Mouse (Mus musculus): ENCODE results near the gene Stk4. TPM values are rescaled to one million over a fixed set of nuclear protein-coding genes. Genes with fewer than 3 reads are reported as not detected.
A peak's percentile ranks its signal among the peaks of the same experiment; 100 is the strongest.
"Not testable (repeated sequence)": the region's sequence is repeated elsewhere in the genome, so short reads cannot be mapped to it uniquely, and the experiment has no call there.

Gene Stk4
- total RNA-seq, 1 experiment, result 58.5 TPM

- in situ Hi-C loops (cut with MboI; ENCODE audit: low sequenced_read_pairs in 2 of 2, unreplicated experiment in 2 of 2), result no loop called here
- peak; percentile 97 for DNase-seq (ENCODE audit: low read depth, low spot score)
- Histone ChIP-seq H3K36me3 (ENCODE audit: control insufficient read depth, insufficient read depth, low read length, poor library complexity, severe bottlenecking) (peaks cover 8% of the 10 kb centered on the region), H3K4me3 (ENCODE audit: insufficient read depth in 1 of 2, low read depth in 1 of 2, low read length in 2 of 2, poor library complexity in 1 of 2, severe bottlenecking in 1 of 2) (peak within 1 kb of the TSS; percentile 92 to 96), H3K4me1 (ENCODE audit: control insufficient read depth in 2 of 2, insufficient read depth in 2 of 2, low read length in 2 of 2, poor library complexity in 1 of 2) (peaks cover 0 to 7% of the 10 kb centered on the region in 2 experiments; a peak in 2 of 4 replicates), H3K27ac (ENCODE audit: insufficient read depth, low read depth, low read length, poor library complexity, severe bottlenecking) (no peak within 1 kb of the TSS; the same call in none of the 2 replicates), H3K9ac (ENCODE audit: insufficient read depth, low read depth, low read length, poor library complexity, severe bottlenecking) (peak within 1 kb of the TSS; percentile 92), H3K9me3 (ENCODE audit: control insufficient read depth, insufficient read depth, low read depth, low read length) (no peaks in the 10 kb centered on the region)
- no peak for TF ChIP-seq CHD2 (IDR thresholded peaks at IDR 0.05; ENCODE audit: low read depth, low read length)
- TF ChIP-seq MAFK (IDR thresholded peaks at IDR 0.05; ENCODE audit: insufficient read depth, low read depth, low read length), result no peak
- no peak for TF ChIP-seq HCFC1 (IDR thresholded peaks at IDR 0.05; ENCODE audit: borderline replicate concordance, insufficient read depth, low read length)
- TF ChIP-seq ZC3H11A (IDR thresholded peaks at IDR 0.05; ENCODE audit: borderline replicate concordance, low read depth, low read length), result no peak
- TF ChIP-seq ZNF384 (IDR thresholded peaks at IDR 0.05; ENCODE audit: low read depth, low read length), result no peak
Observed at GRCm38 (mm10) chr2:164070765-164071436, 779 bp downstream of the Stk4 start, which contains the start of gene Tomm34. Gene Tomm34 (minus strand): TSS chr2:164071169.

GRCm38 (mm10) chr2:164071437-164071820 is 1.3 kb downstream of the Stk4 start:
- Histone ChIP-seq H3K4me3 (ENCODE audit: insufficient read depth in 1 of 2, low read depth in 1 of 2, low read length in 2 of 2, poor library complexity in 1 of 2, severe bottlenecking in 1 of 2) (0 out of 4 replicates have a peak overlapping the region, but pooled peaks of 1 of the 2 experiments have one; percentile 10), H3K9ac (ENCODE audit: insufficient read depth, low read depth, low read length, poor library complexity, severe bottlenecking) (peak overlapping the region; percentile 22; the same call in 1 of the 2 replicates)
- H3K27ac ChIP-seq (ENCODE audit: insufficient read depth, low read depth, low read length, poor library complexity, severe bottlenecking); H3K36me3 ChIP-seq (ENCODE audit: control insufficient read depth, insufficient read depth, low read length, poor library complexity, severe bottlenecking); DNase-seq (ENCODE audit: low read depth, low spot score); H3K9me3 ChIP-seq (ENCODE audit: control insufficient read depth, insufficient read depth, low read depth, low read length); in situ Hi-C loops (cut with MboI; ENCODE audit: low sequenced_read_pairs in 2 of 2, unreplicated experiment in 2 of 2); H3K4me1 ChIP-seq (ENCODE audit: control insufficient read depth in 2 of 2, insufficient read depth in 2 of 2, low read length in 2 of 2, poor library complexity in 1 of 2): not testable (repeated sequence)

GRCm38 (mm10) chr2:164072109-164072508 is 2.0 kb downstream of the Stk4 start:
- Histone ChIP-seq H3K27ac (ENCODE audit: insufficient read depth, low read depth, low read length, poor library complexity, severe bottlenecking) (peak overlapping the region; percentile 46; the same call in 1 of the 2 replicates), H3K4me1 (ENCODE audit: control insufficient read depth in 2 of 2, insufficient read depth in 2 of 2, low read length in 2 of 2, poor library complexity in 1 of 2) (peaks cover 0 to 7% of the 10 kb centered on the region in 2 experiments; a peak in 2 of 4 replicates), H3K4me3 (ENCODE audit: insufficient read depth in 1 of 2, low read depth in 1 of 2, low read length in 2 of 2, poor library complexity in 1 of 2, severe bottlenecking in 1 of 2) (no peak overlapping the region), H3K9me3 (ENCODE audit: control insufficient read depth, insufficient read depth, low read depth, low read length) (no peaks in the 10 kb centered on the region), H3K9ac (ENCODE audit: insufficient read depth, low read depth, low read length, poor library complexity, severe bottlenecking) (no peak overlapping the region), H3K36me3 (ENCODE audit: control insufficient read depth, insufficient read depth, low read length, poor library complexity, severe bottlenecking) (peaks cover 4% of the 10 kb centered on the region; the same call in 1 of the 2 replicates)
- in situ Hi-C loops (cut with MboI; ENCODE audit: low sequenced_read_pairs in 2 of 2, unreplicated experiment in 2 of 2), result no loop called here
- DNase-seq (ENCODE audit: low read depth, low spot score), result no peak
- TF ChIP-seq MAFK (IDR thresholded peaks at IDR 0.05; ENCODE audit: insufficient read depth, low read depth, low read length) (no peak), ZC3H11A (IDR thresholded peaks at IDR 0.05; ENCODE audit: borderline replicate concordance, low read depth, low read length) (no peak), CHD2 (IDR thresholded peaks at IDR 0.05; ENCODE audit: low read depth, low read length) (no peak), HCFC1 (IDR thresholded peaks at IDR 0.05; ENCODE audit: borderline replicate concordance, insufficient read depth, low read length) (no peak), ZNF384 (IDR thresholded peaks at IDR 0.05; ENCODE audit: low read depth, low read length) (no peak)

- peaks cover 0 to 7% of the 10 kb centered on the region in 2 experiments; a peak in 2 of 4 replicates for H3K4me1 ChIP-seq (ENCODE audit: control insufficient read depth in 2 of 2, insufficient read depth in 2 of 2, low read length in 2 of 2, poor library complexity in 1 of 2)
- no peak overlapping the region for H3K27ac ChIP-seq (ENCODE audit: insufficient read depth, low read depth, low read length, poor library complexity, severe bottlenecking)
- in situ Hi-C loops (cut with MboI; ENCODE audit: low sequenced_read_pairs in 2 of 2, unreplicated experiment in 2 of 2), result no loop called here
Observed at GRCm38 (mm10) chr2:164073120-164073519, 3.0 kb downstream of the Stk4 start.

More at GRCm38 (mm10) chr2:164073120-164073519, 3.0 kb downstream of the Stk4 start:
- Histone ChIP-seq H3K9me3 (ENCODE audit: control insufficient read depth, insufficient read depth, low read depth, low read length) (peaks cover 1% of the 10 kb centered on the region; the same call in 1 of the 2 replicates), H3K36me3 (ENCODE audit: control insufficient read depth, insufficient read depth, low read length, poor library complexity, severe bottlenecking) (peaks cover under 1% of the 10 kb centered on the region; the same call in 1 of the 2 replicates), H3K4me3 (ENCODE audit: insufficient read depth in 1 of 2, low read depth in 1 of 2, low read length in 2 of 2, poor library complexity in 1 of 2, severe bottlenecking in 1 of 2) (no peak overlapping the region), H3K9ac (ENCODE audit: insufficient read depth, low read depth, low read length, poor library complexity, severe bottlenecking) (peak overlapping the region; percentile 33; the same call in 1 of the 2 replicates)
- no peak for DNase-seq (ENCODE audit: low read depth, low spot score)
- no peak for TF ChIP-seq ZNF384 (IDR thresholded peaks at IDR 0.05; ENCODE audit: low read depth, low read length)
- TF ChIP-seq ZC3H11A (IDR thresholded peaks at IDR 0.05; ENCODE audit: borderline replicate concordance, low read depth, low read length), result no peak
- no peak for TF ChIP-seq HCFC1 (IDR thresholded peaks at IDR 0.05; ENCODE audit: borderline replicate concordance, insufficient read depth, low read length)
- no peak for TF ChIP-seq MAFK (IDR thresholded peaks at IDR 0.05; ENCODE audit: insufficient read depth, low read depth, low read length)
- TF ChIP-seq CHD2 (IDR thresholded peaks at IDR 0.05; ENCODE audit: low read depth, low read length), result no peak

Data from ES-E14 (cell line).